Mouse (Mus musculus): ENCODE measurements around the gene Colgalt1.

The Colgalt1 gene

DNA sequence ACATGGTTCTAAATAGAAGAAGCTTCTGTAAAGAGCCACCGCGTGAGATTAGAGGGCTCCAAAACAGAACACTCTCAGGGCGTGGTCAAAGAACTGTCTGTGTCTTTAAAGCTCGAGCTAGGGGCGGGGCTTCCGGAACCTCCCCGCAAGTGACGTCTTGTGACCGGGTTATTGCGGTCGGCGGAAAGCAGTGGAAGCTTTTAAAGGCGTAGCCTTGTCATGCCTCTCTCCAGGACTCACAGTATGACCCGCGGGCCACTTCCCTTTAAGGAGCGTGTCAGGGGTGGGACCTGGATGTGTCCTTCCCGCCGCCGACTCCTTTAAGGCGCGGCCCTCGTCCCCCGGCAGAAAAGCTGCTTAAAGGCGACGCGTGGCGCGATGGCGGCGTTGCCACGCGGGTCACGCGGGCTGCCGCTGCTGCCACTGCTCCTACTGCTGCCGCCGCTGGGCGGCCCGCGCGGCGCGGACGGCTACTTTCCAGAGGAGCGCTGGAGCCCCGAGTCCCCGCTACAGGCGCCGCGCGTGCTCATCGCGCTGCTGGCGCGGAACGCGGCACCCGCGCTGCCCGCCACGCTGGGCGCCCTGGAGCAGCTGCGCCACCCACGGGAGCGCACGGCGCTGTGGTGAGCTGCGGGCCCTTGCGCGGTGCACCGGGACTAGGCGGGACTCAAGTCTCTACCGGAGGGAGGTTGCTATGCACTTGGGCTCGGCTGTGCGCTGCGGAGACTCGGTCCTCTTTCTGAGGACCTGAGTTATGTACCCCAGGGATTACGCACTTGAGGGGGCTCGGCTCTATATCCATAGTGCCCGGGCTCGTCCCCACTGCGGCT is at the start of gene Colgalt1:
TSS of gene Colgalt1 (plus strand) at position 177 of the 830 bp plus-strand sequence.
- peak; percentile 99 for DNase-seq

DNA sequence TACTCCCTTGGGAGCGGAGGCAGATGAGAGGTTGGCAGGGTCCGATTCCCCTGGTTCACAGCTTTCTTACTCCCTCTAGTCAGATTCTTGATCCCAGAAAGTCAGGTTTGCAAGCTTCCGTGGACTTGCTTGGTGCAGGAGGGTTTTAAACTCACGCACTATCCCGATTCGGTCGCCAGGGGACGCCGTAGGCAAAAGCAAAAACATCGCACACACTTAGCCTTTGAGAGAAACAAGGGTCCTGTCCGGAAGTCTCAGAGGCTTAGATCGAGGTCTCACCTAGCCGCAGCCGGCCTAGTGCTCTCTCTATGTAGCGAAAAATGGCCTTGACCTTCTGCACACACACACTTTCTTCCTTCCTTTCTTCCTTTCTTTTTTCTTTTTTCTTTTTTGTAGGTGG is 49.4 kb upstream of the Colgalt1 start:
- no peak for DNase-seq

DNA sequence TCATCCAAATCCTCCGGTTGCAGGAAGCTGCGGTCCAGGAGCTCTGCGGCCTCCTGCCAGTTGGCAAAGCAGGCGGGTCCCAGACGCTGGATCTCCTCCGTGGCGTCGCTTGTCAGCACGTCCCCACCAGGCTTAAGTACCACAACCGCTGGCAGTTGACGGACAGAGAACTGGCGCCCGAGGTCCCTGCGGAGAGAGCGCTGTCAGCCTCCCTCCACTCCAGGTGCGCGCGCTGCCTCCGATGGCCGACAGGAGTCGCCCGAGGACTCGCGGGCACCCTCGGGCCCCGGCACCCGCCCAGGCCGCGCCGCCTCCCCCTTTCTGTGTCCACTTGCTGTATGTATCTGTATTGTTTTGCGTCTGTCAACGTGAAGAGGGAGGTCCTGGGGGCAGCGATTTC is 48.0 kb upstream of the Colgalt1 start:
- peak; percentile 69 for DNase-seq

DNA sequence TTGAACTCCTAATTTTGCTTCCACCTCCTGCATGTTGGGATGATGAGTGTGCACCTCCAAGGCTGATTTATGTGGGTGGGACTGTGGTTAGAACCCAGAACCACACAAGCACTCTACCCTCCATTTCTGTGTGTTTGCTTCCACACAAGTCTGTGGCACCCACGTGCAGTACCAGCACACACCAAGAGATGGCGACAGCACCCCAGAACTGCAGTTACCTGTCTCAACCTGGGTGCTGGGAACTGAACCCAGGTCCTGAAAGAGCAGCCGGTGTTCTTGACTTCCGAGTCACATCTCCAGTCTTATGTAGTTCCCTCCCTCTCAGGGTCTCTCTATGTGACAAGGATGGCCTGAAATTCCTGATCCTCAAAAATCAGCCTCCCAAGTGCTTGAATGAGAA is 46.8 kb upstream of the Colgalt1 start:
- DNase-seq = no peak

DNA sequence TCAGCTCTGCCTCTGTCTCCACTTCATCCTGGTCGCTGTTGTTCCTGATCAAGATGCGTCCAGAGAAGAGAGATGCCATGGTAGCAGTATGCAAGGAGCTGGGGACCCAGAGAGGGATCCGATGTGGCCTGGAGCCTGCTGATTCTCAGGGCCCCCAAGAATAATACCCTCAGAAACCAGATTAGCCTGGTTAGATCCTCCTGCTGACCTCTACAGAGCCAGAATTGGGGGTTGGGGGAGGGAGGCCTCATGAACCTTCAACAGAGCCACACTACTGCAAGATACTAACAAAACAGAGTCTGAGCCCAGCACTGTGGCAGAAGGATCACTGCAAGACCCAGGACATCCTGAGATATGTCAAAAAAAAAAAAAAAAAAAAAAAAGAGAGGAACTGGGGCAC is 44.3 kb upstream of the Colgalt1 start, which contains the start of gene Nxnl1:
TSS of gene Nxnl1 (minus strand) at position 101 of the 400 bp plus-strand sequence.
- DNase-seq = no peak

DNA sequence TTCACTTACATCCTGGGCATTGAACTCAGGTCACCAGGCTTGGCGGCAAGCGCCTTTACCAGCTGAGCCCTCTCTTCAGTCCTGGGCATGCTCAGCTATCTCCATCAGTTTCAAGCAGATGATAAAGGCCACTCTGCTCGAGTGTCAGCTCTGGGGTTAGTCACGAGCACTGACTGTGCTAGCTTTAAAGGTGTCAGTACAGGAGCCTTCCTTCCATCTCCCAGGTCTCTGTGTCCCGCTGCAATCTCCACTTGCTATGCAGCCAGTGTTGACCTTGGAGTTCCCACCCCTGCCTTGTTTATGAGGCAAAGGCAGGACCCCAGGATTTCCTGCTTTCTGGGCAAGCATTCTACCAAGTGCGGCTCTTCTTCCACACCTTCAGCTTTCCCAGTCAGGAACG is 43.2 kb upstream of the Colgalt1 start:
- no peak for DNase-seq

DNA sequence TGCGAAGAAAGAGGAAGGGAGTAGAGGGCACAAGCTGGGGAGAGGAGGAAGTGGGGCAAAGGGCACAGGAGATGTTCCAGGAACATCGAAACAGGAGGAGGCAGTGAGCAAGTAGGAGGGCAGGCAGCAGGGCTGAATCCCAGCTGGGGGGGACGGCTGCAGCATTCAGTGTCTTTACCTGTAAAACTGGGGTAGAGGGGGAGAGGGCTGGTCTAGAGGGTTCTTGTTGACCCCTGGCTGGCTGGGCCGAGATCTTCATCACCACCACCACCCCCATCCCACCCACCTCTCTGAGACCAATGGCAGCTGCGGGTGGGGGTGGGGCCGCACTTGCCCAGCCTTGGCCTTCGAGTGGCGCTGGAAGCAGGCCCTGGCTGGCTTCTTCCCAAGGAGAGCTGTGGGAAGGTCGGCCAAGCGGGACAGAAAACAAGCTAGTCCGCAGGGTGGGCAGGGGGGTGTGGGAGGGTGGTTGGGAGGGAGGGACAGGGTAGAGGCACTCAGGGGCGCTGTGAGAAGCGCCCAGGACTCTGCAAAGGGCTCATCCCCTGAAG is 42.3 kb upstream of the Colgalt1 start, which contains the start of gene Slc27a1:
TSS of gene Slc27a1 (plus strand) at position 496 of the 551 bp plus-strand sequence.
- peak; percentile 78 for DNase-seq

DNA sequence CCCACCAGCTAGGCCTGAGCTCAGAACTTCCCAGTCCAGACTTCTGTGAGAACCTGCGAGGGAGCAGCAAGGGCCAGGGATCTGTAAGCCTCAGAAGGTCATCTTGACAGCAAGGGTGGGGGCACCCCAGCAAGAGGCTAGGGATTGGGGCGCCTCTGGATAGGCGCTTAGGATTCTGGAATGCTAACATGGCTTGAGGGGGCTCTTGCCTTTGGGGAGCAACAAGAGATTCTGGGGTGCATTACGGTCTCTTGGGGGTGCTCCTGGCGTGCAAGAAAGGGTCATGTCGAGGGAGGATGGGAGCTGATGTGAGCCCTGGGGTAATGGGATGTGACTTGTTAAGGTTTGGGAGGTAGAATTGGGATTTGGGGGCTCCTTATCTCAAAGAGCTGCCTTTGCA is 41.9 kb upstream of the Colgalt1 start:
- no peak for DNase-seq

DNA sequence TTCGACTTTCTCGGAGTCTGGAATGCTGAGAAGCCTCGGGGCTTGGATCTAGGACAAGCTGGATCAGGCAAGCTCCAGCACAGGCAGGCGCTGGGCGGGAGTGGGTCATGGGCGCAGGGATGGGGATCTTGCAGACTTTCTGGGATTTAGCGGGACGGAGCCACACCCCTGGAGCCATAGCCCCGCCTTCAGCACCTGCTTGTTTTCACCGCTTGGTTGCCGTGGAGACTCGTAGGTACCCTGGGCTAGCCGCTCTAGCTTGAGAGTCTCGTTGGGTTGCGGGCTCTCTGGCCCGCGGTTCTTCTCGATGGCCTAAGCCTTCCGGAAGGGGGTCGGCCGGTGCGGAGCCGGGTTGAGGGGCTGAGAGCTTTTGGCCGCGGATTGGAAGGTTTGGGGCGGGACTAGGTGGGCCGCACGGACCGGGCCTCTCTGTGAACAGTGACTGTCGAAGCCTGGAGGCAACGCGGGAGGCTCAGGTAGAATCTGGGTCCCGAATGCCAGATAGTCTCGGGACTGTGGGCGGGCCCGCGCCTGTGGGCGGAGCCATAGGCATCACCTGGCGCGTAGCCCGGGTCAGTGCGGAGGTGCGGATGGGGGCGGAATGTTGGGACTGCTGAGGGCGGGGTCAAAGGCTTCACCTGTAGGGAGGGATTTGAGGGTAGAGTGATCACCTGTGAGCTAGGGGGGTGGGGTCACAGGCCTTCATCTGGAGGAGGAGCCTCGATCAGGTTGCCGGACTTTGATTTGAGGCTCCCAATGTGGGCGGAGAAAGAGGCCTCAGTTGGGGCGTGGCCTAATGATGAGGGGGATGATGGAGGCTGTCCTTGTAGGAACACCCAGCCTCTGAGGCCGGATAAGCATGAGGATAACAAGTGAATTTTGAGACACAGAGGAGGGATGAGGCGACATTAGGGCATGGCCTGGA is 41.2 kb upstream of the Colgalt1 start:
- peak; percentile 93 for DNase-seq

DNA sequence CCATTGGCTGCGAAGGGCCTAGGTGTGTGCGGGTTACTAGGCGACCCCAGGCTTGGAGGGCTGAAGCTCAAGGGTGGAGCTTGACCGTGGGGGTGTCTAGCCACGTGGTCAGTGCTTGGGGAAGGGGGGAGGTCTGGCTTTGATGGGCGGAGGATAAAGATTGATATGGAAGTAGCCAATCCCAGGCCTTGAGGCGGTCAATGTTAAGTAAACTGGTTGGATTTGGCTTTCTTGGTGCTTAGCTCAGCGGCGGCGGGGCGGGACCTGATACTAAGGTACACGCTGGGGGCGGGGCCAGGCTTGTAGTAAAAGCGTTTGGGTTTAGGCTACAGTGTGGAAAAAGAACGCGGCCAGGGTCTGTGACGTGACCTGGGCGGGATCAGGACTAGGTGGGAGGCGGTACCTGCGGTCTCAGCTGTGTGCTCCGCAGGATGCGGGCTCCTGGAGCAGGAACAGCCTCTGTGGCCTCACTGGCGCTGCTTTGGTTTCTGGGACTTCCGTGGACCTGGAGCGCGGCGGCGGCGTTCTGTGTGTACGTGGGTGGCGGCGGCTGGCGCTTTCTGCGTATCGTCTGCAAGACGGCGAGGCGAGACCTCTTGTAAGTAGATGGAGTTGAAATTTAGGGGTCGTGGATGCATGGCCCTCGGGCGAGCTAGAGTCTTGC is 40.4 kb upstream of the Colgalt1 start:
- peak; percentile 98 for DNase-seq

DNA sequence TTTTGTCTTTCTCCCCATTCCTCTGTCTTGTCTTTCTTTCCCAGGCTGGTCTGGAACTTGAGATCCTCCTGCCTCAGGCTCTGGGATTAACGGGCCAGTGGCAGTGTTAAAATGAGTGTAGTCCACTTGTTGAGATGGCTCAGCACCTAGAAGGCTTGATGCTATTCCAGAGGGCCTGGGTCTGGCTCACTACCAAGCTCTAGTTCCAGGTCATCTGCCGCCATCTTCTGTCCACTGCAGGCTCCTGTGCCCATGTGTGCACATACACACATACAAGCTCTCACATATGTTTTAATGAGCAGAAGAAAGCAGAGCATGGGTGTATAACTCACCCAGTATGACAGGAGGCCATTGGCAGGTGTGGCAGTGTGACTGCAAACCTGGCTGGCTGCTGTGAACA is 38.7 kb upstream of the Colgalt1 start:
- DNase-seq = no peak

DNA sequence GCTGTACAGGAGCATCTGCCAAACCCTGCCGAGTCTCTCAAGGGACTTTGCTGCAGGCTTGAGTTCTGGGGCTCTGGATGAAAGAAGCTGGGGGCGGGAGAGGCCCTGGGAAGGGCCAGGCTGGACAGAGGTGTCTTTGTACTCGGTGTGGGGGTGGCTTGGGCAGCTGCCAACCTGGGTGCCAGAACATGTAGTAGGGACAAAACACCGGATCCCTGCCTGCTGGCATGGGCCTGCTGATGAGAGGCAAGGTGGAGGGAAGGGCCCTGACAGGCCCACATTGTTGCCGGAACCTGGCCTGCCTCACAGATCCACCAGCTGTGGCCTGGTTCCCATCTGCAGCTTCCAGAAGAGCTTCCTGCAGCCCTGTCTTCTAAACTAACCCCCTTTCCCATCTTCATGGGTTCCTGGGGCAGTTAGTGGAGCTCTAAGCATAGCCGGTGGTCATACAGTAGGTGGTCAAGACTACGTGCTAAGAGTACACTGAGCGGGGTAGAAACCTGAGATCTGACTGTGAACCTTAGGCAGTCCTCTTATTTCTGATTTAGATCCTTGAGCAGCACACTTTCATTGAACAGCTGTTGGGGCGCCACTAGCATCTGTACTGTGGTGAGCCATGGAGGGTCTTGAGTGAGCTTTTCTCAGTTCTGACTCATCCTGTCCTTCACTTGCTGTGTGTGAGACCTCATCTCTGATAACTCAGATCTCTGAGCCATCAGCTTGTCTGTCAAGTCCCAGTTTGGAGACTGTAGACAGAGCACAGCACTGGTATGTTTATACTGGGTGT is 37.8 kb upstream of the Colgalt1 start:
- peak; percentile 89 for DNase-seq

DNA sequence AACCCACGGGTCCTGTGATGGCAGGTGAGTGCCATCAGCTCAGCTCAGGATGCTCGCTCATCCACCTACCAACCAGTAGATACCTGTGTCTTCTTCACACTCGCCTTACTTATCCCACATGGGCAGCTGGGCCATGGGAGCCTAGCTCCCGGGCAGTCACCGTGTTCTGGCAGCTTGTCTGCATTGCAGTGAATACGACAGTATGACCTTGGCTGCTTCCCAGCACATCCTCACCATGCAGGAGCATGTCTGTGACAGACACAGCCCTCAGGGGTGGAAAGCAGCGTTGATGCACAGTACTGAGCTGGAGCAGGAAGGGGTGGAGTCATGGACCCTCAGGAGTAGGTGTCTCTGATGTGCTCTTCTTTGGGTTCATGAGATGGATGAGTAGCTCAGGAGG is 36.4 kb upstream of the Colgalt1 start:
- DNase-seq = no peak

DNA sequence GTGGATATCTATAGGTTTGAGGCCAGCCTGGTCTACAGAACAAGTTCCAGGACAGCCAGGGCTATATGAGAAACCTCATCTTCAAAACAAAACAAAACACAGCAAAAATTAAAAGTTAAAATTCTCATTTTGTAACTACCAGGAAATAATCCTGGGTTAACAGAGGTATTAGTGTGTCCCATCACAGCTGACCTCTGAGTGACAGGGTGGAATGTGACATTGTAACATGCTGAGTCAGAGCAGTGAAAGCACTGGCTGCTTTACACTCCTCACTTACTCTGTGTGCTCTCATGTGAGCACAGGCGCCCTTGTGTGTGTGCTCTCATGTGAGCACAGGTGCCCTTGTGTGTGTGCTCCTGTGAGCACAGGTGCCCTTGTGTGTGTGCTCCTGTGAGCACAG is 35.8 kb upstream of the Colgalt1 start:
- no peak for DNase-seq

DNA sequence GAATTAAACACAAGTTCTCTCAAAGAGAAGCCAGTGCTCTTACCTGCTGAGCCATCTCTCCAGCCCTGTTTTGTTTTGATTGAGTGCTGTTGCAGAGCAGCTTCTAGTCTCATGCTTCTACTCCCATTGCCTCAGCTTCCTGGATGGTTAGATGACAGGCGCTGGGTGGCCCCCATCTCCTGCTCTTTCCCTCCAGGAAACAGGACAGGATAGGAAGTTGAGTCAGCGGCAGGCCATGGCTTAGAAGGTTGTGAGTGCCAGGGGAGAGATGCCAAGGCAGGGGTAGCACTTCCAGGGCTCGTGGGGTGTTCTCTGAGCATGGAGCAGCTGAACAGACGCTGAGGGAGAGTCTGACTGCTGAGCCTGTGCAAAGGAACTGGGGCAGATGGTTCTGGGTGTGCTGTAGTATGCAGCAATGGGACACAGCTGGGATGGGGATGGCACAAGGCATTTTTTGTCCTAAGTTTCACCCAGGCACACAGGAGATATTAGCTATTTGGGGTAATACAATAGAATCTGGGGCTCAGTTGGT is 32.9 kb upstream of the Colgalt1 start:
- DNase-seq = no peak

DNA sequence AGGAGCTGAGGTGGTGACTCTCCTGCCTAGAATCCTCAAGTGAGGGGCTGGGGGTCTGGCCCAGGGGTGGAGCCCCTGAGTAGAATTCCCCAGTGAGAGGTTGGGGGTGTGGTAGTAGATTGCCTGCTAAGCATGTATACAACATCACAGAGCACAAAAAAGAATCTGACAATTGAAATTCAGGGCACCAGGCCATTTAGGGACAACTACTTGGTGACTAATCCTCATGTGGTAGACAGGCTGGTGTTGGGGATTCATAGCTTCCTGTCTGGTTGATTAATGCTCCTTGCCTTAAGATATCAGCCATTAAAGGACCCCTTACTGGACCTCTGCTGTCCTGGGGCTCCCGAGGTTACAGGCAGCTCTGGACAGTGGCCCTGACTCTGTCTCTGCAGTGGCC is 31.8 kb upstream of the Colgalt1 start:
- DNase-seq = no peak

DNA sequence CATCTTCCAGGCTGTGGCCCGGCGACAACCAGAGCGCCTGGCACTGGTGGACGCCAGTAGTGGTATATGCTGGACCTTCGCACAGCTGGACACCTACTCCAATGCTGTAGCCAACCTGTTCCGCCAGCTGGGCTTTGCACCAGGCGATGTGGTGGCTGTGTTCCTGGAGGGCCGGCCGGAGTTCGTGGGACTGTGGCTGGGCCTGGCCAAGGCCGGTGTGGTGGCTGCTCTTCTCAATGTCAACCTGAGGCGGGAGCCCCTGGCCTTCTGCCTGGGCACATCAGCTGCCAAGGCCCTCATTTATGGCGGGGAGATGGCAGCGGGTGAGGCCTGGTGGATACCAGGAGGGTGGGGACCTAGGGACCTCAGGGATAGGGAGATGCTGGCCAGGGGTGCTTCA is 31.3 kb upstream of the Colgalt1 start:
- no peak for DNase-seq

DNA sequence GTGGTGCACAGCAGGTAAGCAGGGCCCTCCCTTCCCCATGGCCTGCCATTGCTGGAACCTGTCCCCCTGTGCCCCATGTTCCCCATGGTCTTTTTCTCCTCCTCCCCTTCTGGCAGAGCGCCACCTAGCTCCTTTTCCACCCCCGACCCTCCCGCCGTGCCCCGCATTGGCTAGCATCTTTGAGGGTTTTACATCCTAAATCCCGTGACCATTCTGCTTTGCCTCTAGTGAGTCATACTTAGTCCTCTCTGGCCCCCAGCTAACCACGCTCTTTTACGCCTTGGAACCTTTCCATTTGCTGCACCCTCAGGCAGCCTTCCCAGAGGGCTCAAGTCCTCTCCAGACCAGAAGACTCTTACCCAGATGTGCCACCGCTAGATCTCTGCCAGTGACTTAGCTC is 30.6 kb upstream of the Colgalt1 start:
- DNase-seq = no peak

DNA sequence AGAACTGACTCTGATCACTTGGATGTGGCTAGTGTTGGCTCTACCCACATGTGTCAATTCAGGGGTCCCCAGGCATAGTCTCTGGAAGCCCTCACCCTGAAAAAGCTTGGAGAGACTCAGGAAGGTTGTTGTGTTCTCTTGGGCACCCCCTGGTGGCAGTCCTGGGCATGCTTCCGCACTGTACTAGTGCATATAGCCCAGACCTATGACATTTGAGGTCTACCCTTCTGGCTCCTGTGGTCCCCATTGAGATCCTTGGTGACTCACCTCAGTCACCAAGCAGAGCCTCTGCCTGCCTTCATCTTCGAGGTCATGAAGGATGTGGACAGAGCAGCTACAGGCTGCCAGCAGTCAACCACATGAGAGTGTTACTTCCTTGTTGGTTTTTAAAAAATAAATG is 23.9 kb upstream of the Colgalt1 start:
- no peak for DNase-seq

DNA sequence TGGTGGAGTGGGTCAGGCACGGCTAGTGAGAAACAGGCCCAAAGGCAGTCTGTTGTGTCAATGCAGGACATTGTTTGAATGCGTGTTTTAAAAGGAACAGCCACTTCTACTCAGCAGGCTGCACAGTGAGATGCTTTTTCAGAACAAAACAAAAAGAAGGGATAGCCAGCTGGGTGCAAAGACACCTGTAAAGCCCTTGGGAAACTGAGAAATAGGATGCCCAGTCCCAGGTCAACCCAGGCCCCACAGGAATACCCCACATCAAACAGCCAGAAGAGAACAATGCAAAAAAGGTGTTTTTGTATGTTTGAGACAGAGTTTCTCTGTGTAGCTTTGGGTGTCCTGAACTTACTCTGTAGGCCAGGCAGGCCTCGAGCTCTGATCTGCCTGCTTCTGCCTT is 22.0 kb upstream of the Colgalt1 start:
- no peak for DNase-seq

DNA sequence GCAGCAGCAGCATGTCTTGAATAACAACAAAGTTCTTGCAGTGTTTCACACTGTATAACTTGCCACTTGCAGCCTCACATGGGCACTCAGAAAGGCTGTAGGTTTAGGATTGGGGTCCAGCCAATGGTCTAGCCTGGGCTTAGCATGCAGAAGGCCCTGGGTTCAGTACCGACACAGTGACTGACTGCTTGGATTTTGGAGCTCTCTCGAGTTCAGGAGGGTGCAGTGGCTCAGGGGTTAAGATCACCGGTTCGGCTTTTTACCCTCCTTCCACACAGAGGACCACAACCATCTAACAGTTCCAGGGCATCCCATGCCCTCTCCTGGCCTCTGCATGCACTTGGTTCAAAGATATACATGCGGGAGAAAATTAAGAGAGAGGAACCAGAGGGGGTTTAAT is 19.8 kb upstream of the Colgalt1 start:
- no peak for DNase-seq

All from right cerebral cortex, adult 18-20 months (tissue).